Mouse (Mus musculus) lung, embryonic 15.5 days (tissue): ENCODE measurements around the gene Sapcd2. TPM values are rescaled to one million over a fixed set of nuclear protein-coding genes. Genes with fewer than 3 reads are reported as not detected.

Source experiments
- ATAC-seq: fragments of 200-750 bp; cut with Nextera tagmentation; 2 replicates; pipeline ENCODE4 v1.8.0; 2017; ENCODE audit warnings: moderate number of reproducible peaks, borderline replicate concordance; ENCODE audit not compliant: low FRiP score, low TSS enrichment; ENCODE audit errors: extremely low read depth
- H3K27ac ChIP-seq: fragments of 300-500 bp; sonication (generic); 2 replicates; pipeline ENCODE4 v1.5.1; 2015; ENCODE audit warnings: moderate library complexity, mild to moderate bottlenecking, inconsistent platforms
- H3K27me3 ChIP-seq: fragments of 300-500 bp; sonication (generic); 2 replicates; pipeline ENCODE4 v1.6.1; 2015; ENCODE audit warnings: inconsistent platforms
- H3K36me3 ChIP-seq: fragments of 300-500 bp; sonication (generic); 2 replicates; pipeline ENCODE4 v1.6.1; 2015; ENCODE audit warnings: inconsistent platforms
- H3K4me1 ChIP-seq: fragments of 300-500 bp; sonication (generic); 2 replicates; pipeline ENCODE4 v1.6.1; 2015; ENCODE audit warnings: inconsistent platforms
- H3K4me2 ChIP-seq: fragments of 300-500 bp; sonication (generic); 2 replicates; pipeline ENCODE4 v1.6.1; 2015; ENCODE audit warnings: inconsistent platforms, mild to moderate bottlenecking, moderate library complexity
- H3K4me3 ChIP-seq: fragments of 300-500 bp; sonication (generic); 2 replicates; pipeline ENCODE4 v1.5.1; 2015; ENCODE audit warnings: mild to moderate bottlenecking, inconsistent platforms
- H3K9ac ChIP-seq: fragments of 300-500 bp; sonication (generic); 2 replicates; pipeline ENCODE4 v1.6.1; 2015; ENCODE audit warnings: inconsistent platforms
- H3K9me3 ChIP-seq: fragments of 300-500 bp; sonication (generic); 2 replicates; pipeline ENCODE4 v1.6.1; 2016; ENCODE audit warnings: inconsistent platforms
- WGBS: fragments of 180-500 bp; shearing (Covaris S2); methylation state at CpG from one replicate; pipeline ENCODE4 v1.1.7; 2015; 5-methylcytosine and 5-hydroxymethylcytosine counted together
- polyA plus RNA-seq: library from polyadenylated mRNA; unstranded; fragments of >200 nt; fragmentation: Nextera tagmentation; extraction: Ambion mirVana; gene quantifications from 2 replicates; pipeline ENCODE4 v1.2.1, GENCODE M21; 2015

Gene Sapcd2
- 42.2 and 45.2 TPM in 2 replicates for polyA plus RNA-seq

DNA sequence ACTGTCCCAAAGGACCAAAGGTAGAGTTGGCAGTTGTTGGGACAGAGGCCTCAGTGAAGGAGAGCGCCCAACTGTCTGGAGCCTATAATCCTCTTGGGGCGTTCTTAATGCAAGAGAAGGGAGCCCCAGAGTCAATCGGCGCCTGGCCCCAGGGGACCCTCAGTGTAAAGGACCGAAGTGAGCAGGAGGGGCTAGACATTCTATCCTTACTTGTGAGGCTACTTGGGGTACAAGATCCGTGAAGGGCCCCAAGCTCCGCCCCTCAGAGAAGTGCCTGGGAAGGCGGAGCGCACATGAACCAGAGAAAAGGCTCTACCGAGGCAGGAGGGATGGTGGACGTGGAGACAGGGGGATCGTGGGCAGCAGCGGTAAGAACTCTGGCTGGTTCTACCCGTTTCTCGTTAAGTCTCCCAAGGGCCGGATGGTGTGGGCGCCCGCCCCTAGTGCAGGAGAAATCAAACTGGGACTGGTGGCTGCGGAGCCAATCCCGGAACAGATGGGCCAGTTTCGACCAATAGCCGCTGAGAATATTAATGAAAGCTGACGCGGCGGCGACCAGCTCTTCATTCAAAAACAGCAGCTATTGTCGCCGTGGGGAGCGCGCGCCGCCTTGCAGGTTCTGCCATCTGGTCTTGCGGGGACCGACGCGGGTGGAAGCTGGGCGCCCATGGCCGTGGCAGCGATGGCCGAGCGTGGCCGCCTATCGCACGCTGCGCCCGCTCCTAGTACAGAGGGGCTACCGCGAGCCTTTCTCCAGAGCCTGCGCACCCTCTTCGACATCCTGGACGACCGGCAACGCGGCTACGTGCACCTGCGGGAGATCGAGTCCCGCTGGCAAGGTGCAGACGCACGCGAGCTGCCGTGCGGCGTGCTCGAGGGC is at the start of gene Sapcd2:
TSS of gene Sapcd2 (plus strand) at position 558 of the 880 bp plus-strand sequence.
- H3K27me3 ChIP-seq = no peaks in the 10 kb centered on the region
- H3K27ac ChIP-seq = peak within 1 kb of the TSS; percentile 81
- peak within 1 kb of the TSS; percentile 85 for H3K4me3 ChIP-seq
- no peaks in the 10 kb centered on the region for H3K9me3 ChIP-seq
- WGBS = 1% methylated on average over 65 of the region's 65 CpGs
- H3K36me3 ChIP-seq = peaks cover 17% of the 10 kb centered on the region
- peaks cover 30% of the 10 kb centered on the region for H3K4me1 ChIP-seq
- peak within 1 kb of the TSS; percentile 95 for H3K4me2 ChIP-seq
- peak; percentile 93 for ATAC-seq
- peak within 1 kb of the TSS; percentile 67 for H3K9ac ChIP-seq

DNA sequence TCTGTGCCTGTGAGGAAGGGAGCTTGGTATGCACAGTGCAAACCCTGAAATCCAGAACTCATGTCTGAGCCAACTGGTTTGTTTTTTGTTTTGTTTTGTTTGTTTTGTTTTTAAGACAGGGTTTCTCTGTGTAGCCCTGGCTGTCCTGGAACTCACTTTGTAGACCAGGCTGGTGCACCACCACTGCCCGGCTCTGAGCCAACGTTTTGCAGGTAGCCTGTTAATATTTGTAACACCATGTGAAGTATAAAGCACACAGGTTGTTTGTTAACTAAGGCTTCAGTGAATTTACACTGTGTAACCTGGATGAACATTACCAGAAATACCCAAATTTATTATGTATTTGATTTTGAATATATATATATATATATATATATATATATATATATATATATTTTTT is 46.1 kb upstream of the Sapcd2 start:
- Histone ChIP-seq H3K9ac (no peak overlapping the region), H3K4me2 (no peak overlapping the region), H3K9me3 (no peaks in the 10 kb centered on the region), H3K36me3 (no peaks in the 10 kb centered on the region), H3K27ac (no peak overlapping the region), H3K4me3 (no peak overlapping the region), H3K4me1 (no peaks in the 10 kb centered on the region), H3K27me3 (no peaks in the 10 kb centered on the region)
- WGBS = 62% methylated on average over 2 of the region's 2 CpGs
- no peak for ATAC-seq

DNA sequence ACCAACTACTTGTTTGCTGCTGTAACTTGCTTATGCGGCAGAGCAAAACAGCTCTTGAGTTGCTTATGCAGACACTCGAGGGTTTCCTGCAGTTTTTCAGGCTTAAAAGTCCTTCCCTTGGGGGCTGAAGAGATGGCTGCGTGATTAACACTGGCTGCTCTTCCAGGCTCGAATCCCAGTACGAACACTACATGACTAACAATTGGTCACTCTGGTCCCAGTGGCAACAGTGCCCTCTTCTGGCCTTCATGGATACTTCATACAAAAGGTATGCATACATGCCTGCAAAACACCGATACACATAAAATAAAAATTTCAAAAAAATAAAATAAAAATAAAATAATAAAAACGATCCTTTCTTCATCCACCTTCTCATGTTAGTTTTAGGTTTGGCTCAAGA is 43.7 kb upstream of the Sapcd2 start:
- H3K27me3 ChIP-seq = no peaks in the 10 kb centered on the region
- peaks cover 11% of the 10 kb centered on the region for H3K4me1 ChIP-seq
- no peaks in the 10 kb centered on the region for H3K36me3 ChIP-seq
- H3K4me2 ChIP-seq = no peak overlapping the region
- H3K9ac ChIP-seq = no peak overlapping the region
- H3K9me3 ChIP-seq = no peaks in the 10 kb centered on the region
- no peak overlapping the region for H3K4me3 ChIP-seq
- no peak overlapping the region for H3K27ac ChIP-seq
- whole genome bisulfite sequencing = 39% methylated on average over 7 of the region's 7 CpGs
- no peak for ATAC-seq

DNA sequence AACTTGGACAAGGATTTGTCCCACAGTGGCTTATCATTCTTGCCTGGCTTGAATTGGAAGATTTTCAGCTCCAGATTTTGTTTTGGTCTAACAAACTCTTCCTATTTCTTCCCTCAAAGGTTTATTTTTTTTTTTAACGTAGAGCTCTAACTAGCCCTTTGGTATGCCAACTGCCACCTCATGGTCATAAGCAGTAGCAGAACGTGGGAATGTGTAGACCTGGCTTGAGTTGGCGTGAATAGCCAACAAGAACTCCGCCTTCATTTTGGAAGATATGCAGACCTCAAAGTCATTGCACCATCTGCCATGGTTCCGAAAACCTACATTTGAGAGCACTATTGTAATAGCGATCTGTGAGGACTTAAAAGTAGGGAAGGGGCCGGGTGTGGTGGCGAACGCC is 40.7 kb upstream of the Sapcd2 start:
- Histone ChIP-seq H3K9me3 (no peaks in the 10 kb centered on the region), H3K27me3 (no peaks in the 10 kb centered on the region), H3K4me3 (peak overlapping the region; percentile 80), H3K4me1 (peaks cover 17% of the 10 kb centered on the region), H3K4me2 (peak overlapping the region; percentile 54), H3K36me3 (peaks cover 23% of the 10 kb centered on the region), H3K27ac (no peak overlapping the region), H3K9ac (peak overlapping the region; percentile 88)
- 47% methylated on average over 9 of the region's 9 CpGs for WGBS
- ATAC-seq = no peak

DNA sequence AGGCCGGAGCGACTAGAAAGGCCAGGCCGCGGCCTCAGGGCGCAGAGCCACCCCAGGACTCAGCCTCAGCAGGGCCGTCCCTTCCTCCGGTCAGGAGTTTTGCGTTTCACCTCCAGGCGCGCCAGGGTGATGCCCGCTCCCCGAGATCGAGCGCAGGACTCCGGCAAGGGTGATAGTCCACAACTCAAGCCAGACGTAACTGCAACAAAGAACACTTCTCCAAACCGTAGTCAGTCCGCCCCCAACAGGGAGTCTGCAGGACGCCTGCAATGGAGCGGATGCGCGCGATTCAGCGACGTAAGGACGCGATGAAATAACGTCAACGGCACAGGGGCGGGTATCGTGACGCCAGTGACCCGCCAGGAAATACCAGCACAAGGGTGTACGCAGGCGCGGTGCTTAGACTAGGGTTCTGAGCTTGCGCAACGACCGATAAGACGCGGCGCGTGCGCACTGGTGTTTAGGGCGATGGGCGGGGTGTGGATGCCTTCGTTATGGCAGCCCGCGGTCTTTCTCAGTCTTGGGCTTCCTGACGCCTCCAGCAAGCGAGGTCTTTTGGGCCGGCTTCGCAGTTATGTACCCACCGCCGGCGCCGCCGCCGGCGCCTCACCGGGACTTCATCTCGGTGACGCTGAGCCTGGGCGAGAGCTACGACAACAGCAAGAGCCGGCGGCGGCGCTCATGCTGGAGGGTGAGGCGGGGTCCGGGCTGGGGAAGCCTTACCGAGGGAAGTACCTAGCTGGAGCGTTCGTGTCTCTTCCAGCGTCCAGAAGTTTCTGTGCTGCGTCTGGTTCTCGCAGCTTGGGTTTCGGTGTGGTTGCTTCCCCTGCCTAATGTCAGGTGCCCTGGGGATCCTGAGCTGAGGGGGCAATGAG is 39.6 kb upstream of the Sapcd2 start, which contains the start of gene Man1b1:
TSS of gene Man1b1 (plus strand) at position 53 of the 875 bp plus-strand sequence.
- Histone ChIP-seq H3K4me1 (peaks cover 17% of the 10 kb centered on the region), H3K9me3 (no peaks in the 10 kb centered on the region), H3K4me2 (peak within 1 kb of the TSS; percentile 87), H3K27ac (peak within 1 kb of the TSS; percentile 80), H3K27me3 (no peaks in the 10 kb centered on the region), H3K36me3 (peaks cover 34% of the 10 kb centered on the region), H3K9ac (peak within 1 kb of the TSS; percentile 88), H3K4me3 (peak within 1 kb of the TSS; percentile 80)
- WGBS = under 1% methylated on average over 78 of the region's 78 CpGs
- ATAC-seq = peak; percentile 99

DNA sequence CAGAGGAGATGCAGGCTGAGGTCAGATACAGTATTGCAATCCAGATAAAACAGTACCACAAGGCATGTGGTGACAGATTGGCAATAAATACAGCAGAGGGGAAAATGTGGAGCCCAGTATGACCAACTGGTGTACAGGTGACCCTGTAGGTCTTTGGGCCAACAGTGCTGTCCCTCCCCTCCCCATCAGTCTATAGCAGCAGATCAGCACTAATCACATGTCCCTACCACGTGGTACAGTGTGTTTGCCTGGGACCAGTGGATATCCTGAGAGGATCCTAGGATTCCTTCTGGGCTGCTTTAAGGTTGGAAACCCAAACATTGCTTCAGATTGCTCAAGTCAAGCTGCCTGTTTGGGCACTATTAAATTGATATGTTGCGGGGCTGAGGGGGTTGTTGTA is 38.6 kb upstream of the Sapcd2 start:
- Histone ChIP-seq H3K4me1 (peaks cover 17% of the 10 kb centered on the region), H3K36me3 (peaks cover 44% of the 10 kb centered on the region), H3K4me3 (peak overlapping the region; percentile 80), H3K27ac (no peak overlapping the region), H3K9ac (peak overlapping the region; percentile 85), H3K27me3 (no peaks in the 10 kb centered on the region), H3K4me2 (peak overlapping the region; percentile 87), H3K9me3 (no peaks in the 10 kb centered on the region)
- no peak for ATAC-seq
- 76% methylated on average over 2 of the region's 2 CpGs for WGBS

DNA sequence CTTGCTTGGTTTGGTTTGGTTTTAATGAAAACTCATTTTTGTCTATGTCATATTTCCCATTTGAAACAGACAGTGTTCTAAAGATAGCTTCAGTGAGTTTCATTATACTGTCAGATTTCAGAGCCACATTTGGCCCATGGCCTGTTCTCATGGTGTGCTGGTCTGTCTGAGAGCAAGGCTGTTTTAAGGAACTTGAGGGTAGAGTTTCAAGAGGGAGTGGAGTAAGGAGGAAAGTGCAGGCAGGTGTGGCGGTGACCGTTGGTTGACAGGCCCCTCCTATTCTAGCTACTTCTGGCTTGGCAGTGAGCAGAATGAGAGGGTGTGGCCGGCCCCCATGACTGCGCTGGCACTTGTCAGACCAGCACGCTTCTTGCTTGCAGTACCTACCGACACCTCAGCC is 33.8 kb upstream of the Sapcd2 start:
- no peaks in the 10 kb centered on the region for H3K27me3 ChIP-seq
- H3K4me3 ChIP-seq = no peak overlapping the region
- H3K36me3 ChIP-seq = peaks cover 75% of the 10 kb centered on the region
- no peak for ATAC-seq
- WGBS = 92% methylated on average over 6 of the region's 6 CpGs
- no peak overlapping the region for H3K9ac ChIP-seq
- no peak overlapping the region for H3K4me2 ChIP-seq
- no peak overlapping the region for H3K27ac ChIP-seq
- no peaks in the 10 kb centered on the region for H3K9me3 ChIP-seq
- H3K4me1 ChIP-seq = peaks cover 7% of the 10 kb centered on the region

DNA sequence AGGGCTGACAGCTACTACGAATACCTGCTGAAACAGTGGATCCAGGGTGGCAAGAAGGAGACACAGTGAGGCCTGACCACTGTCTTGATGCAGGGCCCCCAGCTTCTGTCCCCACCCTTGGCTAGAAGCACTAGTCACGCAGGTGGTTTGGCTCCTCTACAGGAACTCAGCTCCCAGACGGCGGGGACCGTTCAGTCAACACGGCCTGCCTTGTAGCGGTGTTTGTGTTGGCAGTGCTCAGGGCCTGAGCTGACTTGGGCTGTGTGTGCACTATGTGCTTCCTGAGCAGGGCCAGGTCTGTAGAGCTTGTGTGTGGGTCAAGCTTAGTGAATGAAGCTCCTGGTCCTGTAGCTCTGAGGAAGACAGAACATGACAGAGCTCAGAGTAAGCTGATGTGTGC is 24.0 kb upstream of the Sapcd2 start:
- no peak overlapping the region for H3K9ac ChIP-seq
- WGBS = 83% methylated on average over 7 of the region's 7 CpGs

DNA sequence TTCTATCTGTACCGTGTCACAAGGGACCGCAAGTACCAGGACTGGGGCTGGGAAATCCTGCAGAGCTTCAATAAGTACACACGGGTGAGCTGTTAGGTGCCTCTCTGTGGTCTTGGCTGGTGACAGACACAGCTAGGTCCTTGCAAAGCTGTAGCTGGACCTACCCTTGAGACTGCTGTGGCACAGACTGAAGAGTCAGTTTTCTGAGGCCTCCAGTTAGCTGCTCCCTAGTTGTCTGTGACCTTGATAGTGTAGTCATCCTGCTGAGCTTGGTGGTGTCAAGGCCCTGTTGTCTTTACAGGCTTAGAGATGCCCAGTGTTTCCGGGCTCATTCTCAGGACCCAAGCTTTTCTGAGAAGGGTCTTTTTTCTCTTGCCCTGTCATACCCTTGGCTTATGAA is 22.6 kb upstream of the Sapcd2 start:
- Histone ChIP-seq H3K4me2 (no peak overlapping the region), H3K9ac (no peak overlapping the region), H3K4me3 (no peak overlapping the region), H3K27ac (no peak overlapping the region), H3K36me3 (peaks cover 83% of the 10 kb centered on the region), H3K27me3 (no peaks in the 10 kb centered on the region), H3K9me3 (no peaks in the 10 kb centered on the region), H3K4me1 (no peaks in the 10 kb centered on the region)
- WGBS = 89% methylated on average over 4 of the region's 4 CpGs
- no peak for ATAC-seq

More for the DNA sequence above, 24.0 kb upstream of the Sapcd2 start:
- Histone ChIP-seq H3K4me2 (no peak overlapping the region), H3K9me3 (no peaks in the 10 kb centered on the region), H3K36me3 (peaks cover 96% of the 10 kb centered on the region), H3K4me1 (no peaks in the 10 kb centered on the region), H3K27ac (no peak overlapping the region), H3K4me3 (no peak overlapping the region), H3K27me3 (no peaks in the 10 kb centered on the region)
- ATAC-seq = no peak

DNA sequence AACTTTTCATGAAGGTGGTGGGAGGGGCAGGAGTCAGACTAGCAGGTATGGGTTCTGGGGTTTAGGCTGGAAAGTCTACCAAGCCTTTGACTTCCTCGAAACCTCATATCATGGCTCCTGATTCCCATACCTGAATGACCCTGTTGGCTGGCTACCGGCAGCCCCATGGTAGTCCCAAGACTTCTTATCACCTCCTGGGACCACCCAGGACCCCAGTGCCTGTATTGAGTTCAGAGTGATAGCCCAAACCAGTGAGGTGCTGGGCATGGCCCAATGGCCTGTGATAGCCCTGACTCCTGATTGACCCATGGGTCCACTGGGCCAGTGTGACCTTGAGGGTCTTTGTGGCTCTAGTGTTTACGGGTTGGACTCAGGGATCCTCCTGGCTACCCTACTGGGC is 21.4 kb upstream of the Sapcd2 start:
- Histone ChIP-seq H3K9ac (no peak overlapping the region), H3K27ac (no peak overlapping the region), H3K36me3 (peaks cover 71% of the 10 kb centered on the region), H3K4me1 (peaks cover 7% of the 10 kb centered on the region), H3K4me3 (no peak overlapping the region), H3K4me2 (no peak overlapping the region), H3K27me3 (no peaks in the 10 kb centered on the region), H3K9me3 (no peaks in the 10 kb centered on the region)
- ATAC-seq = no peak
- WGBS = 94% methylated on average over 3 of the region's 3 CpGs

DNA sequence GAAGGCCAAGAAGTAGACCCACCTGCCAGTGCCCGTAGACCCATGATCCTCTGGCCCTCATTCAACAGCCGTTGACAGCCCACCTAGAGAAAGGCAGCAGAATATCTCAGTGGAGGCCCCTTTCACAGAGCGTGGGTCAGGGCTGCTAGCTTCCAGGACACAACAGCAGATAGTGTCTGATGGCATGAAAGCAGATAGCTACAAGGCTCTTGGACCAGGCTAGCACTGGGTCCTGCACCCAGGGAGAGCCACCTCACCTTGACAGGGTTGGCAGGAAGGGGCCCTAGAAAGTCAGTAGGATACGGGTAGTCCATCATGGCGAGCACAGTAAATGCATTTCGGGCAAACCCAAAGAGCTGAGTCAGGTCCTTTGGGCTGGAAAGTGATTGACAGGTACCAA is 17.9 kb upstream of the Sapcd2 start:
- Histone ChIP-seq H3K9me3 (no peaks in the 10 kb centered on the region), H3K27ac (no peak overlapping the region), H3K4me3 (no peak overlapping the region), H3K36me3 (peaks cover 39% of the 10 kb centered on the region), H3K27me3 (no peaks in the 10 kb centered on the region), H3K9ac (no peak overlapping the region), H3K4me2 (no peak overlapping the region), H3K4me1 (peaks cover 20% of the 10 kb centered on the region)
- no peak for ATAC-seq
- WGBS = 77% methylated on average over 6 of the region's 6 CpGs
